Mouse (Mus musculus): ENCODE results near the gene Kctd13. TPM values are rescaled to one million over a fixed set of nuclear protein-coding genes. Genes with fewer than 3 reads are reported as not detected.

Gene Kctd13
- total RNA-seq, 2 experiments from 2014 or later: 149 to 167 TPM

DNA sequence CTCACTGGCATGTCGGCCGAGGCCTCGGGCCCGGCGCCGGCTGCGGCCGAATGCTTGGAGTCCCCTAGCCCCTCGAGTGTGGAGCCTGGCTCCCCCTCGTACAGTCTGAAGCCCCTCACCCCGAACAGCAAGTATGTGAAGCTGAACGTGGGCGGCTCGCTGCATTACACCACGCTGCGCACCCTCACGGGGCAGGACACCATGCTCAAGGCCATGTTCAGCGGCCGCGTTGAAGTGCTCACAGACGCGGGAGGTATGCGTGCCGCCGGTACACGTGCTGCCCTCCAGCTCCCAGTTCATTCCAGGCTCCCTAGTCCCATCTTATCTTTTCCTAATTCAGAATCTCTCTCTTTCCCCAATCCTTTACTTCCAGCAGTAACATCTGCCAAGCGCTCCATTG lies 367 bp downstream of the Kctd13 start:
- DNase-seq (ENCODE audit: low spot score in 2 of 2): peak in 1 of 2 experiments; percentile 43
- intact Hi-C loops (cut with DNase I): loop anchor here (5.0 kb wide), 1 partner anchor 42 kb away; no protein-coding TSS in a partner anchor

DNA sequence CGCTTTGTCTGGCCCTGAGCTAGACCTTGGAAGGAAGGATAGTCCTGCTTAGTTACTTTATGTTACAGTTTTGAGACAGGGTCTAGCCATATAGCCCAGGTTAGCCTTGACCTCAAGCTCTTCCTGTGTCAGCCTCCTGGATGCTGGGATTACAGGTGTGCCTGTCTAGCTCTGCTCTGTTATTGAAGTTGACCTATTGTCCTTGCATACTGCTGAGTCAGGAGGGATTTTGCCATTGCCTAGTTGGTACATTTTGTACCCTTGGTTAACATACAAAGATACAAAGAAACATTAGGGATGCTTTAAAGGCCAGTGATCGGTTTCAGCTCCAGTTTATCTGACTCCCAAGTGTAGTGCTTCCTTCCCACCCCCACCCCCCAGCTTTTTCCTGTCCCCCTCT lies 4.0 kb downstream of the Kctd13 start:
- intact Hi-C loops (cut with DNase I): no loop called here
- no peak for DNase-seq (ENCODE audit: low spot score in 2 of 2)

DNA sequence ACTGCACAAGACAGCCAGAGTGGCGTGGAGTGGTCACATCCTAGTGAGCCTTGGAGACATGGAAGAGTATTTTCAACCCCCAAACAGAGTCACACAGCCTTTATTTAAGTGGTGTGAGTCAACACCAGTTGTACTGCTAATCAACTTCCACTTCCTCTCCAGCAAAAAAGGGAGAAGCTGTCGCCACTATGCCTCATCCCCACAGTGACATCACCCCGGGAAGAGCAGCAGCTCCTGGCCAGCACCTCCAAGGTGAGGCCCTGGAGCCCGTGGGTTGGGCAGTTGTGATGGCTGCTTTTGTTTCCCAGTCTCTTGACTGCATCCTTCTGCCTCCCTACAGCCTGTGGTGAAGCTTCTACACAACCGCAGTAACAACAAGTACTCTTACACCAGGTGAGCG lies 12.5 kb downstream of the Kctd13 start:
- intact Hi-C loops (cut with DNase I): no loop called here
- no peak for DNase-seq (ENCODE audit: low spot score in 2 of 2)

DNA sequence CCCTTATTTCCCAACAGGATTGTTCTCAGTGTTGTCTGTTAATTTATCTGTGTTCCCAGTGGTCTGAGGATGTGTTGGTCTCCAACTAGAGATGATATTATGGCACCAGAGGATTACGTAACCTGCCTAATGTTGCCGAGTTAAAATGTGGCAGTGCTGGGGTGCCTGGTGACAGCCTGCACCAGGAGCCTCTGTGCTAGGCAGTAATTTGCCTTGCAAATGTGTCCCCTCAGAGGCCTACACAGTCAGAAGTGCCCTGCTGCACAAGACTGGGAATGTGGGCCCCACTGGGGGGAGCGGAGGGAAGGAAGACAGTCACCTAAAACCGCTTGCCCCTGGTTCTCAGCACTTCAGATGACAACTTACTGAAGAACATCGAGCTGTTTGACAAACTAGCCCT lies 13.1 kb downstream of the Kctd13 start:
- no peak for DNase-seq (ENCODE audit: low spot score in 2 of 2)
- intact Hi-C loops (cut with DNase I): no loop called here

DNA sequence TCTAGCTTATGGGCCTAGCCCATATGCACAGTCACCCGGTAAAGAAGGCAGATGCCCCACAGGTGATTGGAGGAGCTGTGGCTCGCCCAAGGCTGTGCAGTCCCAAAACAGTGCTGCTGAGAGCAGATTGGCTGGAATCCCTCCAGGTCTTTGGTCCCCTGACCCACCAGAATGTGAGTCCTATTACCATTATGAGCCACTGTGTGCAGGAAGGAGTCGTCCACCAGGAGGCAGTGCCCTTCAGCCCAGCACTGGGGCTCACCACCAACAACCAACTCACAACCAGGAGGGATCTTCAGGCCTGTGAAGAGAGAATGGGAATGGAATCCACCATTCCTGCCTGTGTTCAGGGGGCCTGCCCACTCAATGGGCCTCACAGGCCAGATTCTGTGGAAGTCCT lies 17.9 kb downstream of the Kctd13 start:
- intact Hi-C loops (cut with DNase I): no loop called here
- no peak for DNase-seq (ENCODE audit: low spot score in 2 of 2)

DNA sequence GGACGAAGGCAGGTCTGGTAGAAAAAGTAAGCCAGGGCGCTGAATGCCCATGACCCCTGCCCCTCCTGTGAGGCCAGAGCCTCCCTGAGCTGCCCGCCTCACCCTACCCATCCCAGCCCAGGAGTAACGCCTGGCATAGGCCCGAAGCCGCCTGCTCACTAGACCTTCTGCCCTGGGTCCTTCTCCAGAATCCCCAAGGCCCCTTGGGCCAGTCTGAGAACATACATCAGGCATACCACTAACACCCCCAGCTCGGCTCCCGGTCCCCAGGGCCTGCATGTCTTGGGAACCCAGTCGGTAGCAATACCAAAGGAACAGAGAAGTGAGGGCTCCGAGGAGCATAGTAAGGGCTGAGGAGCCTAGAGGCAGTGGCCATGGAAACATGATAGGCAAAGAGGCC lies 19.9 kb downstream of the Kctd13 start:
- intact Hi-C loops (cut with DNase I): no loop called here

DNA sequence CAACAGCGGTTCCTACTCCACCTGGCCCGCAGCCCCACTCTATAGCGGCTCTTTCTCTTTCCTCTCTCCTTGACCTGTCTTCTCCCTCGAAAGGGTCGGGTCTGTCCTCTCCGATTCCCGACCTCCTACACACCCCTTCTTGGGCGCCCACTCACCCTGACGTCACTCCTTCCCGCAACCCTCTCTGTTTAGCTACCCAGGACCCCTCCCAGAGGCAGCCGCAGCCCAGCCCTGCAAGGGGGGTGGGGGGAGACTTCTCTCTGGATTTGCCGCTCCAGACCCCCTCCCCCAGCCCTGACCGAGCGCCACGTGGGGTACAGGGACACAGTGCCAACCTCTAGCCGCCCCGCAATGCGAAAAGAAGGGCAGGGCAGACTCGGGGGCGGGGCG lies 20.7 kb downstream of the Kctd13 start, which contains the start of gene Asphd1:
Gene Asphd1 (minus strand): TSS at position 180 of the 390 bp plus-strand sequence.
- intact Hi-C loops (cut with DNase I): no loop called here
- peak; percentile 67 to 80 for DNase-seq (ENCODE audit: low spot score in 2 of 2)

More for the DNA sequence above, 19.9 kb downstream of the Kctd13 start:
- DNase-seq (ENCODE audit: low spot score in 2 of 2): no peak

DNA sequence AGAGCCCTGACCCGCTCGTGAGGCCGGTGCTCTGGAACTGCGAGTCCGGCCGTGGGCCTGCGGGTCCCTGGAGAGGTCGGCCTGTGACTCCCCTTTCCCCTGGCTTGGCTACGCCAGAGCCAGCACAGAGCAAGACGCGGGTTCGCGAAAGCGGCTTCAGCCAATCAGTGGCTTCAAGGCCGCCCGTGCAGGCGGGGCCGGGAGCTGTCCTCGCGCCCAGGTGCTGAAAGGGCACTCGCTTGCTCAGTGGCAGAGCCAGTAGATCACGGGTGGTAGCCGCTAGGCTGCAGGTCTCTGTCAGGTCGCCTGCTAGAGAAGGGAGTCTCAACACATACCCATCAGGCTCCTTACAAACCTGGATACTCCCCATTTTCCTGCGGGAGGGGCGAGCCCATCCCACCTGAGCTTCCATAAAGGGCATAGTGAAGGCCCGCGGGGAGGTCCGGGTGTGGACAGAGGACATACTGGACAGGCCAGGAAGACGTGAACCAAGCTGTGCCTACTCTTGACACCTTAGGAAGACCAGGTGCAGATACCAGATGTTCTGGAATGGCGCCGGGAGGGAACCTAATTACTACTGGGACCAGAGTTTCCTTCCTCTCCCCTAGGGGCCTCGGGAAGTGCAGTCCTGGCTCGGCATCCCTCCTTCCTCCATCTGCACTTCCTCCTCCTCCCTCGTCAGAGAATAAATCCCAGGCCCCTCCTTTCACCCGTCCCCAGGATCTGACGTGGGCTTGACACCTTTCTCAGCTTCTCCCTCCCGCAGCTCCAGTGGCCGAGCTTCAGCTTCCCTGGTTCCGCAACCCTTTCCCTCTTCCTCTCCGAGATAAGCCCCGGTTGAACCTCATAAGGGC lies 21.3 kb downstream of the Kctd13 start, which contains the start of gene Sez6l2:
Gene Sez6l2 (plus strand): TSS at position 771 of the 854 bp plus-strand sequence.
- intact Hi-C loops (cut with DNase I): loop anchor here (2.0 to 5.0 kb wide), 3 partner anchors 25 to 68 kb away; partner anchors contain the start of genes Cdipt, Pagr1a, Pagr1b and Taok2
- DNase-seq (ENCODE audit: low spot score in 2 of 2): peak; percentile 84 to 85

DNA sequence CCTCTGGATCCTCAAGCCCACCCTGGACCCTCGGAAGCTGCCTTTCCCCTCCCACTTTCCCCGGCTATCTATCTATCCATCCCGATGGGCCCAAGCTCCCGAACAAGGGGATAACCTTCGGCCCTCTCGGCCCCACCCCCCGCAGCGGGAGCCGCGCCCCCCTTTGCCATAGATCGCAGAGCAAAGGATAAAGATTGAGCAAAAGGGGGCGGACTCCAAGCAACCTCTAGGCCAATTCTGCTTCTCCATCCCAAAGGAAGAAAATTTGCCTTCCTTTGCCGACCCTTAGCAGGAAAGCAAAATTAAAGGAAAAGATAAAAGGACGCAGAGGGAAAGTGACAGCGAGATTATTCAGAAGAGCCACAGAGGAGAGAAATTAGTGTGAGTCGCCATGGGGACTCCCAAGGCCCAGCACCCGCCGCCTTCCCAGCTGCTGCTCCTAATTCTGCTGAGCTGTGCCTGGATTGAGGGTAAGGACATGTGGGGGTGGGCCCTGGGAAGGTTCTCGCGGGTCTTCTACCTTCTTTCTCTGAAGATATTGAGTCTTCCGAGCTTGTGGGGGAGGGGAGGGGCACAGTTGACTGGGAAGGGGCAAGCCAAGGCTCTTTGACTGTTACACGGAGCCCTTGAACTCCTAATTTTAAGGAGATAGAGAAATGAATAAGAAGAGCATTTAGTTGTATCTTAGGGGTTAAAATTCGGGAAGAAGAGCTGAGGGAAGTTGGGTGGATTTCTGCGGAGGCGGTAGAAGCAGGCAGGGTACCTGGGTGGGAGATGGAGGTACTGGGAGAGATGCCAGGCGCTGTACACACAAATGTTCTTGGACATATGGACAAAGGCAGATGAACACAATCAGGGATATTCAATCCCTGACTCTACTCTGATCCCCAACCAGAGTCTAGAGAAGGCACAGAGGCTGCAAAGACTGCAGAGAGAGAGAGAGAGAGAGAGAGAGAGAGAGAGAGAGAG lies 22.3 kb downstream of the Kctd13 start:
- intact Hi-C loops (cut with DNase I): loop anchor here (2.0 to 5.0 kb wide), 3 partner anchors 24 to 69 kb away; partner anchors contain the start of genes Cdipt, Pagr1a, Pagr1b and Taok2
- no peak for DNase-seq (ENCODE audit: low spot score in 2 of 2)

DNA sequence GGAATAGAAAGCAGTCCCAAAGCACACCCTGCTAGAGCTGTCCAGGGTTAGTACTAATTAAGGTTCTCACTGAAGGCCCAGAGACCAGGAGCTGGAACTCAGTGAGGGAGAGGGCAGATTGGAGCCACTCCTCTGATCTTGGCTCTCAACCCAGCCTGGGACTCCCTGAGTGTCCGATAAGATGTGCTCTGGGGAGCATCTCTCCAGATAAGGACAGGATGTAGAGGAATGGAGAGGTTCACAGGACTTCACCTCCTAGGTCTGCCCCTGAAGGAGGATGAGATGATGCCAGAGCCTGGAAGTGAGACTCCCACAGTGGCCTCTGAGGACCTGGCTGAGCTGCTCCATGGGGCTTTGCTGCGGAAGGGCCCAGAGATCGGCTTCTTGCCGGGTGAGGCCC lies 23.1 kb downstream of the Kctd13 start:
- intact Hi-C loops (cut with DNase I): loop anchor here (2.0 to 5.0 kb wide), 3 partner anchors 23 to 69 kb away; partner anchors contain the start of genes Cdipt, Pagr1a, Pagr1b and Taok2
- no peak for DNase-seq (ENCODE audit: low spot score in 2 of 2)

DNA sequence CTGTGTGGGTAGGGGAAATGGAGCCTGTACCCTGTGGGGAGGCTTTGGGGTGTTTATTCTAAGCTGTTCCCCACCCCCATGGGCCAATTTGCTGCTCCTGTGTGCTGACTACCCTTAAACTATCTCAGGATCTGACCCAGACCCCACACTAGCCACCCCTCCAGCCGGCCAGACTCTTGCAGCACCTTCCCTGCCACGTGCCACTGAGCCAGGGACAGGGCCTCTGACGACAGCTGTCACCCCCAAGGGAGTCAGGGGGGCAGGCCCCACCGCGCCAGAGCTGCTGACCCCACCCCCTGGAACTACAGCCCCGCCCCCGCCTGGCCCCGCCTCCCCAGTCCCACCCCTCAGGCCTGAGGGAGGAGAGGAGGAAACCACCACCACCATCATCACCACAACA lies 24.0 kb downstream of the Kctd13 start:
- no peak for DNase-seq (ENCODE audit: low spot score in 2 of 2)
- intact Hi-C loops (cut with DNase I): loop anchor here (5.0 kb wide), 1 partner anchor 70 kb away; the partner anchor contains the start of gene Taok2

DNA sequence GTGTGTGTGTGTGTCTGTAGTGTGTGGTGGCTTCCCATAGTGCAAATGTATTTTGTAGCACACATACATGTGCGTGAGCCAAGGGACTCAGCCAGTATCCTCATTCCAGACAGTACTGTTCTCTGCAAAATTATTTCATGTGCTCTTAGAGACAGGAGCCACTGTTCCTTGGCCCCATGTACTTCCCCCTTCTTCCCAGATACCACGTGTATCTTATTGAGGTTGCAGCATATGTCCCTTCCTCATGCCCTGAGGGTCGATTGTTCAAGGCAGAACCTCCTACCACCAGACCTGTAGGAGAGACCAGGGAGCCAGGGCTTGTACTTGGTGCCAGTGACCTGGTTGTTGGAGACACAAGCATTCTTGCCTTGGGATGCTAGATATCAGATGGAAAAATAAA lies 26.4 kb downstream of the Kctd13 start:
- intact Hi-C loops (cut with DNase I): no loop called here
- DNase-seq (ENCODE audit: low spot score in 2 of 2): no peak

DNA sequence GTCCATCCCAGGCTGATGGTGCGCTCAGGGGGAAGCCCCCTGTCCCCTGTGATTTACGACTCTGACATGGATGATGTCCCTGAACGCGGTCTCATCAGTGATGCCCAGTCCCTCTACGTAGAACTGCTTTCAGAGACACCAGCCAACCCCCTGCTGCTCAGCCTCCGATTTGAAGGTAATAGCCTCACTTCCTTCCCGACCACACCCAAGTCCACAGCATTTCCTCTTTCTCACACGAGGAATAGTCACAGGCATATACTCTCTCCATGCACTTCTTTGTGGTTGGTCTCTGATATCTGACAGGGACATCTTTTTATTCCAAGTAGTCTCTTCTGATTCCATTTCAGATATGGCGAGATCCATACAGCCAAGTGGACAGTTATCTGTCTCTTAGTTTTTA lies 31.1 kb downstream of the Kctd13 start:
- intact Hi-C loops (cut with DNase I): no loop called here
- DNase-seq (ENCODE audit: low spot score in 2 of 2): no peak

DNA sequence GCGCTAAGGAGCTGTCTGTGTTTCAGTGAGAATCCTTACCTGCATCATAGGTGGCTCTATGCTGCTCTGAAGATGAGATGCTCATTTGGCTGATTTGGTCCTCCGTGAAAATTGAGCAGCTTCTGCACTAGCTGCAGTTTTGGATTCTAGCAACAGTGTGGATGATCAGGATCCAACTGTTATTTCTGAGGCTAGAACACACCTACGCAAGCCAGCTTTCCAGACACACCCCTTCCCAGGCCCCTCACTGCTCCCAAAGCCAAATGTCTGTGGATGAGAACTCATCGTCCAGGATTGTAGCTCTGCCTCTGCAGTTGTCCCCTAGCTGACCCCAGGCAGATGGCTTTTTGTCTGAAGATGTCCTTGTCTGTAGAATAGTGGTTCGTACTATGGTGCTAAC lies 32.4 kb downstream of the Kctd13 start:
- DNase-seq (ENCODE audit: low spot score in 2 of 2): no peak
- intact Hi-C loops (cut with DNase I): no loop called here

DNA sequence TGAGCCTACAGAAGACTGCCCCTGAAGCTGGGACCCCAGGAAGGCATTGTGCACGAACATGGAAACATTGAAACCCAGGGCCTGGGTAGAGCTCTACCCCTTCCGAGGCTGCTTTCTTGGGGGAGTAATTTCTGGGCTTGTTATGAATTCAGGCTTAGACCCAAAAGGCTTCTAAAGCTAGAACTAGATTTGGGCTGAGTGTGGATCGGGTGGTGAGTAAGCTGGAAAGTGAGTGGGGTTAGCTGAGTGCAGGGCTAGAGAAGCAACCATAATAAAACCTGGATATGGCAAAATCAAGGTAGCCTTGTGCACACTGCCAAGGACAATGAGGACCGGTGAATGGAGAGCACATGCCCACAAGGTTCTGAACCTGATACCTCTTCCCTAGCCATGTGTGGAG lies 33.3 kb downstream of the Kctd13 start:
- intact Hi-C loops (cut with DNase I): no loop called here
- no peak for DNase-seq (ENCODE audit: low spot score in 2 of 2)

DNA sequence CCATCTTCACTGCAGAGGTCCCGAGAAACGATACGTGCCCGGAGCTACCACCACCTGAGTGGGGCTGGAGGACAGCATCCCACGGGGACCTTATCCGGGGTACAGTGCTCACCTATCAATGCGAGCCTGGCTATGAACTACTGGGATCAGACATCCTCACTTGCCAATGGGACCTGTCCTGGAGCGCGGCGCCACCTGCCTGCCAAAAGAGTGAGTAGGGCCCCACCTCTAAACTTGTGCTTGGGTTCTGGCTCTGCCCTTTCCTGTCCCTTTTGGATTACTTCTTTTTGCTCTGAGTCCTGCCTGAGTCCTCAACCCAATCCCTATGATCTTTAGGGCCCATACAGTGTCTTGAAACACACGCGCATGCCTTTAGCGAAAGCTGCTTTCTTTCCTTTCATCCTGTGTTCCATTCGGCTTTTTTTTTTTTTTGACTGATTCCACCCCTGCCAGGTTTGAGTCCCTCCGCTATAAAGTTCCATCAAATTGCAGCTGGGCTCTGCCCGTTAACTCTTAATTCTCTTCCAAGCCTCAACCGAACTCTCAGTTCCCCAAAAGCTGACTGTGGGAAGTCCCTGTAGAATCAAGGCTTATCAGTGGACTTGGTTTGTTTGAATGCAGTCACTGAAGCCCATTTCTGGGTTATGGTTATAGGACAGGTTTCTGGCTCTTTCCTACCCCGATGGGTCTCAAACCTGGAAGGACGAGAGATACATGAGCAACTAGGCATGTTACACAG lies 35.0 kb downstream of the Kctd13 start:
- intact Hi-C loops (cut with DNase I): no loop called here
- no peak for DNase-seq (ENCODE audit: low spot score in 2 of 2)

DNA sequence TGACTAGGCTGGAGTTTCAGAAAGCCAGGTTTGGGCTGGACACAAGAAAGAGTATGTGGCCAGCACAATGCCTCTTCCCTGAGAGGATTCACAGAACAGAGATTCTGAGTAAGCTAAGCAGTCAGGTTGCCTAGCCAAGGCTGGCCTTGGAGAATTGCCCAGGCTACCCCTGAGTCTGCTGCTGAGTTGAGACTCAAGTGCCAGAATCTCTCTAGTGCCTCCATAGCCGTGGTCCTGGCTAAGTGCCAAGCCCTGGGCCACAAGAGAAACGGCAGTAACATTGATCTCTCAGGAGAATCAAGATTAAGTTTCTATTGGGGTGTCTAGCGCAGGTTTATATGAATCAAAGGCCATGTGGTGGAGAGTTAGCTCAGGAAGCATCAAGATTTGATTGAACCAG lies 36.9 kb downstream of the Kctd13 start:
- intact Hi-C loops (cut with DNase I): no loop called here

DNA sequence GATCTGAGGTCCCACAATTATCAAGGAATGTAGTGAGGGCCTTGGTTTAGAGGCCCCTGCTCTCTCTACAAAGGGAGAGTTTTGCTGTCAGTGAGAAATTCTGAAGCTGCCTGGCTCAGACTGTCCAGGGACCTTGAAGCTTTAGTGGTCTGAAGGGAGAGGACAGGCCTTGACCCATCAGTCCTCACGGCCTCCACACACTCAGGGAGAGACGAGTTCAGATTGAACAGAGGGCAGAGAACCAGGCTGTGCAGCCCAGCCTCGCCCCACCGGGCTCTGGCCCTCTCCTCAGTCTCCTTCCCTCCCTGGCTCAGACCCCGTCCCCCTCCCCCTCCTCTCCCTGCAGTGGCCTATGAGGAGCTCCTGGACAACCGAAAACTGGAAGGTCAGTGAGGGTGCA lies 38.7 kb downstream of the Kctd13 start:
- intact Hi-C loops (cut with DNase I): no loop called here
- no peak for DNase-seq (ENCODE audit: low spot score in 2 of 2)

More for the DNA sequence above, 36.9 kb downstream of the Kctd13 start:
- DNase-seq (ENCODE audit: low spot score in 2 of 2): no peak

DNA sequence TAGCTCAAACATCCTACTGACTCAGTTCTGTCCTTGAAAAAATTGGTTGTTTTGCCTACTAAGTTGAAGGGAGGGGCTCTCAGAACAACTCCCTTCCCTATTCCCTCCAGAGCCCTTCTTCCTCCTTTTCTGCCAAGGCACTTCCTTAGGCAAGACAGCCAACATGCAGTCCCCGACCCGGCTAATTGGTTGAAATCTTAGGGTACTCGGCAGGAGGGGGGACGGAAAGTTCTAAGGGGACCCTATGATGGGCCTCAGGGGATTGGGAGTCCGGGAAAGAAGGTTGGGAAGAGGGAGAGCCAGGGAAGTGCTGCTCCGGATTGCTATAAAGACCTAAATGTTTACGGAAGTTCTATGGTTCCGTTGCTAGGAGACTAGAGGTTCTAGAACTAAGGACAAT lies 46.8 kb downstream of the Kctd13 start:
- intact Hi-C loops (cut with DNase I): loop anchor here (2.0 to 5.0 kb wide), 2 partner anchors 25 to 127 kb away; partner anchors contain the start of gene Sez6l2
- no peak for DNase-seq (ENCODE audit: low spot score in 2 of 2)

DNA sequence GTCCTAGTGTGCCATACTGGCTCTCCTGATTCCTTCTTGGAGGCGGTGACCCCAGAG lies 47.0 kb downstream of the Kctd13 start, which contains the start of gene Cdipt:
Gene Cdipt (plus strand): TSS at position 22 of the 57 bp plus-strand sequence.
- intact Hi-C loops (cut with DNase I): loop anchor here (2.0 to 5.0 kb wide), 2 partner anchors 25 to 127 kb away; partner anchors contain the start of gene Sez6l2

More for the DNA sequence above, 47.0 kb downstream of the Kctd13 start, which contains the start of gene Cdipt:
- DNase-seq (ENCODE audit: low spot score in 2 of 2): no peak

All from left cerebral cortex, postnatal 36 days (tissue).